ENCODE assay signal across 9 mouse cellular contexts in the genomic region with DNA sequence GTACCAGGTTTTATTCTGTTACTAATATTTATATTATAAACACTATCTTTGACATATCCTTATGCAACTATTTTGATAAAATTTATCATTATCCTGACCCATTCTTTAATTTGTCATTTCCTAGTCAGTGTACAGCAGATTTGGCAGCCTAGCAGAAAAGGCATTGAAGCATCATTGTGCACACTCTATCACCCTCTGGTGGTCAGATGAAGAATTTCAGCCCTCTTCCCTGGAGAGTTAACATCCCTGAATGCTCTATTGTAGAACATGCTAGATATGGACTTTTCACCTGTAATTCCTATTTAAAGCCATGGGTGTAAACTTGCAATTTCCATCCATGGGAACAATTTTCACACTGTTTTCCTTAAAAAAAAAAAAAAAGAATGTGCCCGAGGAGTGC.
DNase-seq lines count a peak whose midpoint lies in the region; TF ChIP-seq lines count a peak whose summit lies in the region.
"Had no signal": no experiment of that assay in that cellular context is flagged by ENCODE, and none has a peak within 500 bp of the region (broad histone marks: within the 10 kb centered on the region; RNA-seq: fewer than 3 reads in every experiment).

No protein-coding gene starts in this region.

- TF ChIP-seq POLR2A in thymus, adult 2 months (IDR thresholded peaks at IDR 0.05; ENCODE audit: control insufficient read depth, extremely low read depth, insufficient read depth, low read length, poor library complexity), result no peak

- H3K27ac ChIP-seq in thymus, adult 2 months (ENCODE audit: control insufficient read depth, insufficient read depth, low read length), result no peak overlapping the region
- H3K27ac ChIP-seq: heart, embryonic 13.5 days had no signal

- H3K4me1 ChIP-seq in thymus, adult 2 months (replicated peaks; ENCODE audit: control insufficient read depth, insufficient read depth, low read length), result no peaks in the 10 kb centered on the region
- H3K4me1 ChIP-seq: heart, embryonic 13.5 days had no signal

- no peak for TF ChIP-seq CTCF in thymus, adult 2 months (IDR thresholded peaks at IDR 0.05; ENCODE audit: borderline replicate concordance, control insufficient read depth, extremely low read depth, insufficient read depth, low read length, poor library complexity)

- peak; percentile 42 for DNase-seq in adrenal gland, adult 2 months
- no peak for DNase-seq in adrenal gland, postnatal 25 days
- DNase-seq in thymus, postnatal 4 days, result peak; percentile 14
- no peak for DNase-seq in thymus, adult 2 months
- peak; percentile 2 for DNase-seq in fibroblast of lung, adult 2 months (ENCODE audit: low read depth)
- DNase-seq in kidney, postnatal 36 days, result peak; percentile 42 to 68
- peak; percentile 52 for DNase-seq in lung, postnatal 25 days (ENCODE audit: low spot score)
- no peak for DNase-seq in yolk sac, embryonic 10.5 days (ENCODE audit: low spot score)

- no peak overlapping the region for H3K4me3 ChIP-seq in thymus, adult 2 months (ENCODE audit: control insufficient read depth, insufficient read depth, low read length)
- H3K4me3 ChIP-seq: heart, embryonic 13.5 days had no signal

- 92% methylated on average over 1 of the region's 1 CpGs for WGBS in thymus, adult 2 months

- H3K36me3 ChIP-seq in thymus, adult 2 months (ENCODE audit: control insufficient read depth, insufficient read depth, low read length), result no peaks in the 10 kb centered on the region
- H3K36me3 ChIP-seq: heart, embryonic 13.5 days had no signal

- H3K27me3 ChIP-seq in thymus, adult 2 months (ENCODE audit: control insufficient read depth, insufficient read depth, low read length), result no peaks in the 10 kb centered on the region
- H3K27me3 ChIP-seq: heart, embryonic 13.5 days had no signal

Comparison
In these comparisons a context has a peak if more than half of its experiments do, and no peak if none do; other contexts are left out.
1. DNase-seq: peak in adrenal gland, adult 2 months (single experiment), thymus, postnatal 4 days (single experiment), fibroblast of lung, adult 2 months (single experiment), kidney, postnatal 36 days (2 of 2) and lung, postnatal 25 days (single experiment); none in adrenal gland, postnatal 25 days (single experiment), thymus, adult 2 months (single experiment) and yolk sac, embryonic 10.5 days (single experiment).